Mouse (Mus musculus) layer of hippocampus, adult 6 months (tissue): Measurements from ENCODE around the gene Foxc1. TPM values are rescaled to one million over a fixed set of nuclear protein-coding genes. Genes with fewer than 3 reads are reported as not detected.

Experiments
- long read RNA-seq, 2 experiments: library from polyadenylated mRNA; unstranded; transcript quantifications; one replicate each; pipeline ENCODE4 v2.0.0; 2019 to 2020
- polyA plus RNA-seq: library from polyadenylated mRNA; unstranded; fragments of <200 nt; fragmentation: Nextera tagmentation; gene quantifications from 2 replicates; pipeline ENCODE4 v1.2.3, GENCODE M21; 2021

The Foxc1 gene
- 0.08 and 0.31 TPM in 2 replicates for polyA plus RNA-seq
- long read RNA-seq, experiment 1, full-length matches to known transcripts, result 1 of 1 reads
- long read RNA-seq, experiment 1, partial matches to known transcripts, result 0 of 1 reads
- long read RNA-seq, experiment 1, other reads (novel, unspliced or antisense), result 0 of 1 reads
- long read RNA-seq, experiment 2, result 0 reads

GRCm38 (mm10) chr13:31806428-31806832 lies at the start of gene Foxc1:
Foxc1 (plus strand) TSS chr13:31806633.

Other genes with a start within 250 kb of the Foxc1 start
- gene A530084C06Rik, start 247.3 kb upstream of the Foxc1 start, polyA plus RNA-seq, result not detected in 2 replicates
- 0.93 and 0.94 TPM in 2 replicates for gene Foxf2, start 180.8 kb upstream of the Foxc1 start, polyA plus RNA-seq